Mouse (Mus musculus) lung, adult 2 months (tissue): ENCODE measurements around the gene Flnb.

Experiments
- CTCF ChIP-seq: fragments of 200-500 bp; IDR thresholded peaks from 2 replicates; pipeline ENCODE4 v1.5.1; 2011; ENCODE audit warnings: mild to moderate bottlenecking, low read length, control low read depth; ENCODE audit not compliant: insufficient read depth
- POLR2A ChIP-seq: fragments of 200-500 bp; IDR thresholded peaks from 2 replicates; pipeline ENCODE4 v1.6.1; 2011; ENCODE audit warnings: low read depth, mild to moderate bottlenecking, control low read depth, low read length, borderline replicate concordance; ENCODE audit errors: extremely low read depth

DNA sequence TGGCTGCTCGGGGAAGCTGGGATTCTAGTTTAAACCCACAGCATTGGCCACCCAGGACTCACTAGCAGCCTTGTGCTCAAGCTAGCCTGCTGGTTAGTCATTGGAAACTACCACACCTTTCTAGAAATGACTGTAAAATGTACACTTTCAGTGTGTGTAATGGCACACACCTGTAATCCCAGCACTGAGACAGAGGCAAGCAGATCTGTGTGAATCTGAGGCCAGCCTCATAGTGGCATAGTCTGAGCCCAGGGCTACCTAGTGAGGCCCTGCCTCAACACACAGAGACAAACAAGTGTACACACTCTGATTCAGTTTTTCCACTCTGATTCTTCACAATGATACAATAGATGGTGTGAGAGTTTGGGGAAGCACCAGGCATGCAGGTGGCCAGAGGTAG, 171.6 kb downstream of the Flnb start:
- TF ChIP-seq CTCF: no peak
- TF ChIP-seq POLR2A: no peak
